Comparison of ENCODE assay signal across 8 mouse cellular contexts in the genomic region with DNA sequence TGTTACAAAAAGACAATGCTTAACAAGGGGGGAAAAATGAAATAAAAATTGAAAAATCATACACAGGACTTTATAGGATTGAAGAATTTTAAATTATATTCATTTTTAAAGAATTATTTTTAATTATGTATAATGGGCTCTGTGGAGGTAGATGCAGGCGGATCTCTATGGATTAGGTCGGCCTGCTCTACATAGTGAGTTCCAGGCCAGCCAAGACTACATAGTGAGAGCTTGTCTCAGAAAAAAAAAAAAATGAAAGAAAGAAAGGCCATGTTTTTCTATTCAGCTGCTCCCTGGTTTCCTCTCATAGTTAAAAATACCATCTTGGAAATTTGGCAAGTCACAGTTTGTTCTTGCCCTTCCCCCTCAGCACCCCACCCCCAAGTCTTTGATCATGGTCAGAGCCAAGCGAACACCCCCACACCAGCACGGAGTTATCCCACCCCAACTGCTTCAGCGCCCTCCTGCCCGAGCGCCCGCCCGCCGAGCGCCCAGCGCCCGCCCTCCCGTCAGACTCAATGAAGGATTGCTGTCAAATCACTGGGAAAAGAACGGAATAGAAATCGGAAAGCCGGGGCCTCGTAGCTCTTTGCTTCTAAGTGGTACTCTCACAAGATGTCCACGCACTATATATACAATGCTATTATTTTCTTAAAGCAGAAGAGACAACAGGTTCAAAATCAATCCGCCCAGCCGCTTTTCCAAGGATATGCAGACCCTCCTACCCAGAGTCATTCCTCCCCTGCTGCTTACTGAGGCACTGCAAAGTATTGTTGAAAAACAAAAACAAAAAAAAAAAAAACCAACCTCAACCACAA. TPM values are rescaled to one million over a fixed set of nuclear protein-coding genes. Genes with fewer than 3 reads are reported as not detected.
DNase-seq lines count a peak whose midpoint lies in the region; ATAC-seq lines count a peak whose summit lies in the region.

No protein-coding gene starts in this region.

- peaks cover 31% of the 10 kb centered on the region for H3K4me1 ChIP-seq in forebrain, embryonic 10.5 days
- H3K4me1 ChIP-seq in heart, embryonic 15.5 days (replicated peaks) = peaks cover 16% of the 10 kb centered on the region
- peaks cover 25% of the 10 kb centered on the region for H3K4me1 ChIP-seq in liver, embryonic 15.5 days (replicated peaks)
- H3K4me1 ChIP-seq in neural tube, embryonic 14.5 days (ENCODE audit: control insufficient read depth, insufficient read depth, low read length) = peaks cover 18% of the 10 kb centered on the region

- DNase-seq in brain, adult 2 months (ENCODE audit: low read depth, low spot score) = peak; percentile 72
- DNase-seq in forebrain, embryonic 10.5 days (ENCODE audit: extremely low spot score, low spot score) = peak; percentile 42
- peak; percentile 58 for DNase-seq in kidney, postnatal 14 days
- no peak for DNase-seq in urinary bladder, postnatal 36 days (ENCODE audit: low spot score in 2 of 2)

- H3K36me3 ChIP-seq in forebrain, embryonic 10.5 days (replicated peaks) = no peaks in the 10 kb centered on the region
- no peaks in the 10 kb centered on the region for H3K36me3 ChIP-seq in heart, embryonic 15.5 days
- H3K36me3 ChIP-seq in liver, embryonic 15.5 days (replicated peaks) = no peaks in the 10 kb centered on the region
- no peaks in the 10 kb centered on the region for H3K36me3 ChIP-seq in neural tube, embryonic 14.5 days (ENCODE audit: control insufficient read depth, insufficient read depth, low read length)

- no peak for ATAC-seq in heart, embryonic 15.5 days (replicated peaks; ENCODE audit: insufficient number of reproducible peaks, insufficient read depth, low FRiP score, low read depth)
- ATAC-seq in liver, embryonic 15.5 days (ENCODE audit: insufficient read depth) = no peak
- ATAC-seq in neural tube, embryonic 14.5 days (ENCODE audit: low read depth) = 0 out of 2 replicates have a peak, but pooled peaks have one; percentile 28
- no peak for ATAC-seq in monocyte, adult 5-6 weeks (replicated peaks; ENCODE audit: insufficient number of reproducible peaks, low FRiP score, low TSS enrichment, poor library complexity, severe bottlenecking)

- H3K9me3 ChIP-seq in forebrain, embryonic 10.5 days = 0 out of 2 replicates have a peak, but pooled peaks cover 6% of the 10 kb centered on the region
- no peaks in the 10 kb centered on the region for H3K9me3 ChIP-seq in heart, embryonic 15.5 days (replicated peaks)
- H3K9me3 ChIP-seq in liver, embryonic 15.5 days (replicated peaks) = no peaks in the 10 kb centered on the region
- no peaks in the 10 kb centered on the region for H3K9me3 ChIP-seq in neural tube, embryonic 14.5 days (ENCODE audit: control insufficient read depth, low read length)

- H3K4me2 ChIP-seq in heart, embryonic 15.5 days = peak overlapping the region; percentile 59
- peak overlapping the region; percentile 37 for H3K4me2 ChIP-seq in liver, embryonic 15.5 days
- H3K4me2 ChIP-seq in neural tube, embryonic 14.5 days (ENCODE audit: low read depth, low read length) = peak overlapping the region; percentile 47

- H3K27me3 ChIP-seq in forebrain, embryonic 10.5 days (ENCODE audit: poor library complexity, severe bottlenecking) = no peaks in the 10 kb centered on the region
- H3K27me3 ChIP-seq in heart, embryonic 15.5 days = no peaks in the 10 kb centered on the region
- H3K27me3 ChIP-seq in liver, embryonic 15.5 days = no peaks in the 10 kb centered on the region
- no peaks in the 10 kb centered on the region for H3K27me3 ChIP-seq in neural tube, embryonic 14.5 days (ENCODE audit: control insufficient read depth, insufficient read depth, low read length)

- peak overlapping the region; percentile 79 for H3K27ac ChIP-seq in forebrain, embryonic 10.5 days
- H3K27ac ChIP-seq in heart, embryonic 15.5 days = peak overlapping the region; percentile 38; the same call in 1 of the 2 replicates
- no peak overlapping the region for H3K27ac ChIP-seq in liver, embryonic 15.5 days (replicated peaks)
- peak overlapping the region; percentile 76 for H3K27ac ChIP-seq in neural tube, embryonic 14.5 days (ENCODE audit: low read depth, low read length)

- H3K4me3 ChIP-seq in forebrain, embryonic 10.5 days = peak overlapping the region; percentile 45
- peak overlapping the region; percentile 31 for H3K4me3 ChIP-seq in heart, embryonic 15.5 days
- no peak overlapping the region; the same call in 1 of the 2 replicates for H3K4me3 ChIP-seq in liver, embryonic 15.5 days (replicated peaks)
- H3K4me3 ChIP-seq in neural tube, embryonic 14.5 days (ENCODE audit: low read depth, low read length) = peak overlapping the region; percentile 12; the same call in 1 of the 2 replicates

- H3K9ac ChIP-seq in heart, embryonic 15.5 days = 0 out of 2 replicates have a peak overlapping the region, but pooled peaks have one; percentile 8
- no peak overlapping the region for H3K9ac ChIP-seq in liver, embryonic 15.5 days
- no peak overlapping the region; the same call in 1 of the 2 replicates for H3K9ac ChIP-seq in neural tube, embryonic 14.5 days (replicated peaks; ENCODE audit: low read depth, low read length)

- WGBS in forebrain, embryonic 10.5 days = 6% methylated on average over 21 of the region's 21 CpGs
- WGBS in heart, embryonic 15.5 days = 13% methylated on average over 21 of the region's 21 CpGs
- WGBS in liver, embryonic 15.5 days (ENCODE audit: insufficient replicate concordance) = 28% methylated on average over 21 of the region's 21 CpGs
- 4% methylated on average over 21 of the region's 21 CpGs for WGBS in neural tube, embryonic 14.5 days

RNA-seq across cellular contexts. Expression of a gene that starts 18.8 kb away (rescaled TPM):
- 40.3 and 46.3 TPM in 2 replicates for polyA plus RNA-seq in forebrain, embryonic 10.5 days (2016; fragmentation: Nextera tagmentation; extraction: Ambion mirVana)
- polyA plus RNA-seq in heart, embryonic 15.5 days (2015; fragmentation: Nextera tagmentation; extraction: Ambion mirVana) = 8.8 and 13.0 TPM in 2 replicates
- polyA plus RNA-seq in liver, embryonic 15.5 days (2015; fragmentation: Nextera tagmentation; extraction: Ambion mirVana) = 5.5 and 6.3 TPM in 2 replicates
- polyA plus RNA-seq in neural tube, embryonic 14.5 days (2014; fragmentation: Nextera tagmentation; extraction: Ambion mirVana) = 416 and 554 TPM in 2 replicates
- total RNA-seq in monocyte, adult 5-6 weeks (2017) = 69.6 to 105 TPM (median 77.1 TPM) in 3 replicates

Comparison
In these comparisons a context has a peak if more than half of its experiments do, and no peak if none do; other contexts are left out.
1. DNase-seq: peak in brain, adult 2 months (single experiment), forebrain, embryonic 10.5 days (single experiment) and kidney, postnatal 14 days (single experiment); none in urinary bladder, postnatal 36 days (0 of 2).
2. Peak in every context shown above with its lines, with median percentiles within 50 percentile points of each other: H3K4me2 ChIP-seq.